Mouse (Mus musculus): ENCODE measurements around the gene Eva1a. TPM values are rescaled to one million over a fixed set of nuclear protein-coding genes. Genes with fewer than 3 reads are reported as not detected.

Gene Eva1a
- total RNA-seq, 2 experiments from 2014 or later: 2.0 to 2.1 TPM

DNA sequence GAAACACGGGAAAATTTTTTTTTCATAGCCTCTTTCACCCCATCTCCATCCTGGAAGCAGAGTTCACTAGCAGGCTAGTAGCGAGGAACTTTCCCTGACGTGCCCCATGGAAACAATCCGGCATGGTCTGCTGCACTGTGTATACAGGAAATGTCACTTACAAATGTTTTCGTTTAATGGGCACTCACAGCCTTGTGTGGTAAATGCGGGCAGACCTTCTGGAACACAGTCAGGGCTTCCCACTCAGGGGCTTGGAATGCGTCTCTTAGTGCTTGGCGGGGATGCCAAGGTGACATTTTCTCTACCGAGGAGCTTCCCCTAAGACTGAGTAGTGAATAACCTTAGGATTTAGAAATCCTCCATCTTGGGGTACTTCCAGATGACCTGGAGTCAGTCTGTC is 87.0 kb downstream of the Eva1a start:
- no peak for DNase-seq

DNA sequence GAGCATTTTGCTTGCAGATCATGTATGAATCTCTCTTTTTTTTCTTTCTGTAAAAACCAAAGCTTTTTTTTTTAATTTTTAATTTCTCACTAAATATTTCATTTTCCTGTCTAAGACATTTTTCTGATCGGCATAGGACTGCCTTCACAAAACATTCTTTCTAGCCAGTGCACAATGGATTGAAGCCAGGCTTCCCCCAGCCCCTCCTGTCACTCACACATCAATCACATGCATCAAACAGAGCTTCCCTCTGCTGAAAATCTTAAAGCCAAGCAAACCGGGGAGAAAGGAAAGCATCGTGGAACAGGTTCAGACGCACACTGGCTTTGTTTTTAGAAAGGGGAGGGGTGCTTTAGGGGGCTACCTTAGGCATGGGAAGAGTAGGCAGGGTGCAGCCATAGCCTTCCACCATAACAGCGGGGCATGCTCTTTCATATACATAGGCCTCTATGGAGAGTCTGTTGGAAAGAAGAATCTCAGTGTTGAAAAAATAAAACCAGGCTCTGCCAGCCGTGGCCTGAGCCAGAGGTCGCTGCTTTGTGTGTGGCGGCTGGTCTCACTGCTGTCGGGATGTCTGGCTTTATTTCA is 88.9 kb downstream of the Eva1a start:
- no peak for DNase-seq

DNA sequence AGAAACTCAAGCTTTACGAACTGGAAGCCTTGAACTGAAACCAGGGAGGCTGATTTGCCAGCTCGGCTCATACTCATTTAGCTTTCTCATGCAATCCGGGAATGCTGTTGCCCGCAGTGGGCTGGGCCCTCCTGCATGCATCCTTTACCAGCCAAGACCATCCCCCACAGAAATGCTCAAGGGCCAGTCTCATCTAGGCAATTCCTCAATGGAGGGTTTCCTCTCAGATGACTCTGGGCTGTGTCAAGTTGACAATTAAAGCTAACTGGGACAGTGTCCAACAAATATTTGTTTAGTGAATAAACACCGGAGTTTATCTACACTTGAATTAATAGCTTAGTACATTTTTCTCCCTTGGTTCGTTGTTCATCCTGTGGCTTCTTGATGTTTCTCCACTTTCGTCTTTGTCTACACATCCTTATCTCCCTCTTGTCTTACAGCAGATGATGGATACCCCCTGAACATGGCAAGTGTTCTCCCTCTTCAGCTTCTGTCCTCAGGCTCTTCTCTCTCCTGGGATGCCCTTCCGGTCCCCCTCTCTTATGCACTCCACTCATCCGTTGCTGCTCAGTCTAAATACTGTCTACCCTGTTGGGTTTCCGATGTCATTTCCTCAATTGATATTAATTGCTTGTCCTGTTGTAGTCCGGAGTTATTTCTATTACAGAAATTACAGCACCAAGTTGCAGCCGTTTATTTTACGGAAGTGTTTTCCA is 92.2 kb downstream of the Eva1a start:
- no peak for DNase-seq

DNA sequence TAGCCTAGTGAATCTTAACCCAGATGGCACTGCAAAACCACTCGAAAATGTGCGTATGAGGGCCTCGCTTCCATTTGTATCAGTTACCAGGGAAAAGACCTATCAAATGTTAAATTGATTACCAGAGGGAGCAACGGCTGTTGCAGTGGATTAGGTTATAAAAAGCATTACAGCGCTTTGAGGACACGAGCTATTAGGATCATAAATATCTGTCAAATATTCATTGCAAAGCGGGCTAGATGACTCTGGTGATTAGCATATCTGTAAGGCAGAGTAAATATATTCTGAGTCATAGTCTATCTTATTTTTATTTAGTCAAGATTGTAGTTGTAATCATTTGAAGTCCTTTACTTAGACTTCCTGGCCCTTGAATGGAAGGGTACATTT is 92.7 kb downstream of the Eva1a start:
- no peak for DNase-seq

DNA sequence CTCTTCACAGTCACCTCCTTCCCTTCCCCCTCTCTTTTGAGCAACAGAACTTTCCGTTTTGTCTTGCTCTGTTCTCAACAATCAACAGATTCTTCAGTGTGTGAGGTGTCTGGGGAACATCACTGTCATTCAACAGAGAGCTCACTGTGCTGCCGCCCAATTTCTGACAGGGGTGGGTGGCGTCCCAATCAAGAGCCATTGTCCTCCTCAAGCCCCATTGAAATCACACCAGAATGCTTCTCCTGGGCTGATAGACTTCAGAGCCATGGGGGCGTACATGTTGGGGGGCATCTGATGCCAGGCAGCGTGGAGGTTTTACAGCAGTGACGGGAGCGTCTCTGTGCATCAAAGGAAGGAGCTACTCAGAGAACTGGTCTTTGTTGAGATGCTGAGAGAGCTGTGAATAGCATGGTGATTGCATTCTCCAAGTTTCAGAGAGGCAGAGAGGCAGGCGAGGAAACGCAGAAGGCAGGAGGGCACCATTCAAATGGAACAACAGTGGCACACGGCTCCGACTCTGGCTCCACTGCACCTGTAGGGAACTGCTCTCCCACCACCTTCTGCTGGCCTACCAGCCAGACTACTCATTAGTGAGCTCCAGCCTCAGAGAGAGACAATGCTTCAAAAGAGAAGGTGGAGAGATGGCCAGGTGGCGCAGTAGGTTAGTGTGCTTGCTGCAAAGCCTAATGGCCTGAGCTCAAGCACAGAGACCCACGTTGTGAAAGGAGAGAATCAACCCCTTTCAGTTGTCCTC is 95.3 kb downstream of the Eva1a start:
- no peak for DNase-seq

Other genes starting within 250 kb of the Eva1a start
- gene Gcfc2, start 117.4 kb upstream of the Eva1a start, total RNA-seq (2021): 1 to 10 TPM; 3.3 to 5.7 TPM
- 10 to 100 TPM; 22.4 to 24.9 TPM for gene Mrpl19, start 75.1 kb upstream of the Eva1a start, total RNA-seq (2021)